Mouse (Mus musculus) liver, postnatal 0 days (tissue): Measurements from ENCODE around the gene Itpr2. TPM values are rescaled to one million over a fixed set of nuclear protein-coding genes. Genes with fewer than 3 reads are reported as not detected.

ENCODE experiments used
- ATAC-seq: fragments of 200-750 bp; cut with Nextera tagmentation; 2 replicates; pipeline ENCODE4 v1.8.0; 2017; ENCODE audit warnings: mild to moderate bottlenecking, moderate library complexity
- DNase-seq: peaks from one replicate; pipeline ENCODE4 v3.0.0-alpha.2; 2016
- H3K27ac ChIP-seq: fragments of 300-500 bp; sonication (generic); 2 replicates; pipeline ENCODE4 v1.5.1; 2014; ENCODE audit warnings: antibody characterized with exemption, moderate library complexity, mild to moderate bottlenecking, low read depth
- H3K27me3 ChIP-seq: fragments of 300-500 bp; sonication (generic); 2 replicates; pipeline ENCODE4 v1.6.1; 2014; ENCODE audit warnings: low read length, control low read depth, mixed read lengths; ENCODE audit not compliant: insufficient read depth
- H3K36me3 ChIP-seq: fragments of 300-500 bp; sonication (generic); replicated peaks from 2 replicates; pipeline ENCODE4 v1.6.1; 2014; ENCODE audit warnings: mild to moderate bottlenecking, control low read depth, low read length, moderate library complexity, mixed read lengths; ENCODE audit not compliant: insufficient read depth
- H3K4me1 ChIP-seq: fragments of 300-500 bp; sonication (generic); 2 replicates; pipeline ENCODE4 v1.6.1; 2014; ENCODE audit warnings: antibody characterized with exemption, mild to moderate bottlenecking, control low read depth; ENCODE audit not compliant: insufficient read depth
- H3K4me2 ChIP-seq: fragments of 300-500 bp; sonication (generic); 2 replicates; pipeline ENCODE4 v1.6.1; 2014; ENCODE audit warnings: low read depth, mild to moderate bottlenecking, low read length, moderate library complexity, mixed read lengths
- H3K4me3 ChIP-seq: fragments of 300-500 bp; sonication (generic); 2 replicates; pipeline ENCODE4 v1.5.1; 2014; ENCODE audit warnings: low read depth, low read length
- H3K9ac ChIP-seq: fragments of 300-500 bp; sonication (generic); replicated peaks from 2 replicates; pipeline ENCODE4 v1.6.1; 2014; ENCODE audit warnings: mild to moderate bottlenecking, moderate library complexity
- H3K9me3 ChIP-seq: fragments of 300-500 bp; sonication (generic); 2 replicates; pipeline ENCODE4 v1.6.1; 2016; ENCODE audit warnings: mild to moderate bottlenecking, control low read depth, low read length, mixed read lengths
- CTCF ChIP-seq: sonication (generic); IDR thresholded peaks from 2 replicates; pipeline ENCODE4 v1.5.1; 2016; ENCODE audit warnings: antibody characterized with exemption, low read depth
- EP300 ChIP-seq: IDR thresholded peaks from 2 replicates; pipeline ENCODE4 v1.6.1; 2016; ENCODE audit warnings: antibody characterized with exemption, low read depth, mild to moderate bottlenecking
- WGBS: fragments of 180-500 bp; shearing (Covaris S2); extraction: QIAGEN DNeasy Blood & Tissue Kit; methylation state at CpG from one replicate; pipeline ENCODE4 v1.1.7; 2014; ENCODE audit not compliant: insufficient replicate concordance; 5-methylcytosine and 5-hydroxymethylcytosine counted together
- polyA plus RNA-seq: library from polyadenylated mRNA; unstranded; fragments of >200 nt; fragmentation: Nextera tagmentation; extraction: Ambion mirVana; gene quantifications from 2 replicates; pipeline ENCODE4 v1.2.1, GENCODE M21; 2015

Gene Itpr2
- polyA plus RNA-seq, 1 experiment from 2014 or later, result 13.8 TPM

DNA sequence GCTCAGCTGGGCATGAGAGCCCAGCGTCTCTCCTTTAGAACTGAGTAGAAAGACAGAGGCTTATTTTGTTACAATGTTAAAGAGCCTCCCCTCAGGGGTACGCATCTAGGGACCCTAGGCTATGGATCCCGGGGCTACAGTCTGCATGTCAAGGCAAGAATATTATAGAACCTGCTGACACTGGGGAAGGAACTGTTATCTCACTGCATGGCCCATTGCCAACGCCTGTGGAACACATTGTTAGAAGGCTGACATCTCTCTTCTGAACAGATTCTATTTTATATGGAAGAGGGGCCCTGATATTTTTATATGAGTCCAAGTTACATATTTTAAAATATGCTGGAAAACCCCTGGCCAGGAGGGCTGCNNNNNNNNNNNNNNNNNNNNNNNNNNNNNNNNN is 342.4 kb downstream of the Itpr2 start:
- no peak overlapping the region for H3K27ac ChIP-seq
- no peak overlapping the region for H3K4me3 ChIP-seq
- no peak overlapping the region for H3K4me2 ChIP-seq
- 58% methylated on average over 4 of the region's 4 CpGs for WGBS
- H3K4me1 ChIP-seq, result no peaks in the 10 kb centered on the region
- TF ChIP-seq CTCF (no peak), EP300 (no peak)
- no peaks in the 10 kb centered on the region for H3K9me3 ChIP-seq
- ATAC-seq (no peak), DNase-seq (no peak)
- peaks cover 36% of the 10 kb centered on the region for H3K36me3 ChIP-seq
- H3K9ac ChIP-seq, result no peak overlapping the region
- H3K27me3 ChIP-seq, result no peaks in the 10 kb centered on the region

DNA sequence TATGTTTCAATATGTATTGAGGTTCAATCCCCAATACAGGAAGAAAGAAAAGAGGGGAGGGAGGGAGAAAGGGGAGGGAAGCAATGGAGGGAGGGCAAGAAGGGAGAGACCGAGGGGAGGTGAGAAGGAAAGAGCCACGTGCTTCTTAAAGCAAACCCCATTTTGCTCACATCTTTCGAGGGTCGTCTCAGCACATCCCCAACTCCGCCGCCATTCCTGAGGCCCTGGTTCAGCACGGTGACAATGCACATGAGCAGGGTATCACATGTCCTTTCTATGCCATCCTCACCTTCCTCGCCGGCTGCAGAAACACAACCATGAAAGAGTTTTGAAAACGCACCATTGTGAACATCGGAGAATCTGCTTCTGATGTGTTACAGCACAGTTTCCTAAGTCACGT is 343.3 kb downstream of the Itpr2 start:
- ATAC-seq (no peak), DNase-seq (no peak)
- Histone ChIP-seq H3K4me3 (no peak overlapping the region), H3K9me3 (no peaks in the 10 kb centered on the region), H3K27me3 (no peaks in the 10 kb centered on the region), H3K4me2 (no peak overlapping the region), H3K9ac (no peak overlapping the region), H3K36me3 (peaks cover 32% of the 10 kb centered on the region), H3K4me1 (no peaks in the 10 kb centered on the region), H3K27ac (no peak overlapping the region)
- TF ChIP-seq EP300 (no peak), CTCF (no peak)
- 91% methylated on average over 12 of the region's 12 CpGs for WGBS

DNA sequence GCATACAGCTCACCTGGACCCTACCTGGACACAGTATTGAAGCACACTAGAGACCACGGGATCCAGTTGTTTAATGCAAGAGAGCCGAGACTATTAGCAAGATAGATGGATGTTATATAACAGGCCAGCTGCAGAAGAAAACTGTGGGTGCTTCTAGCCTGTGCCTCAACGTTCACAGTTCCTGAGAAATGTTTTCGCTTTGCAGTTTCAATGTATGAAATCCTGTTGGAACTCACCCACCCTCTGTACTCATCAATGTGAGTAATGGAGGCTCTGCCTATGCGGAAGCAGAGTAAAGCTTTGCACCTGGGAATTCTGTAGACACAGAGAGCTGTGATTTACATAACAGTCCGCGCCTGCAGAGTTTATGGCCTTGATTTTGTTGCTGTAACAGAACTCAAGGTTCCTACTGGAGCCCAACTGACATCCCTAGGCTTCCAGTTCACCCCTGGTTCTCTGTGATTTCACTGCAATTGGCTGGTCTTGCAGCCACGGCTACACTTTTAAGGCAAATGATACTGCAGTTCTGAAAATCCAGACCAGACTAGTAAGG is 344.0 kb downstream of the Itpr2 start:
- Histone ChIP-seq H3K9me3 (no peaks in the 10 kb centered on the region), H3K4me1 (no peaks in the 10 kb centered on the region), H3K4me2 (no peak overlapping the region), H3K36me3 (peaks cover 32% of the 10 kb centered on the region), H3K4me3 (no peak overlapping the region), H3K9ac (no peak overlapping the region), H3K27me3 (no peaks in the 10 kb centered on the region), H3K27ac (no peak overlapping the region)
- 84% methylated on average over 8 of the region's 8 CpGs for WGBS
- ATAC-seq (no peak), DNase-seq (no peak)
- TF ChIP-seq EP300 (no peak), CTCF (no peak)

DNA sequence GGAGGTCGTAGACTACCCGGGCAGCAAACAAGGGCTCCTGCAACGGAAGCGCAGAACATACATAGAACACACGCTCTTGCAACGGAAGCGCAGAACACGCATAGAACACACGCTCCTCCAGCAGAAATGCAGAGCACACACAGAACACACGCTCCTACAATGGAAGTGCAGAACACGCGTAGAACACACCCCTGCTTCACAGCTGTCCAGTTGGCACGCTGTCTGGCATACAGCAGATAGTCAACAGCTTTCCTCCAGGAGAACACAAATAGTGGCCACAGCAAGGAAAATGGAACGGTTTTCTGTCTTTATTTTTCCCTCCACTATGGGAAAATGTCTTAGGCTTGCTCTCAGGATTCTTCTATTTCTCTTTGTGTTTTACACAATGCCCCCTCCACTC is 344.9 kb downstream of the Itpr2 start:
- H3K9me3 ChIP-seq, result no peaks in the 10 kb centered on the region
- 88% methylated on average over 14 of the region's 14 CpGs for WGBS
- DNase-seq, result no peak

DNA sequence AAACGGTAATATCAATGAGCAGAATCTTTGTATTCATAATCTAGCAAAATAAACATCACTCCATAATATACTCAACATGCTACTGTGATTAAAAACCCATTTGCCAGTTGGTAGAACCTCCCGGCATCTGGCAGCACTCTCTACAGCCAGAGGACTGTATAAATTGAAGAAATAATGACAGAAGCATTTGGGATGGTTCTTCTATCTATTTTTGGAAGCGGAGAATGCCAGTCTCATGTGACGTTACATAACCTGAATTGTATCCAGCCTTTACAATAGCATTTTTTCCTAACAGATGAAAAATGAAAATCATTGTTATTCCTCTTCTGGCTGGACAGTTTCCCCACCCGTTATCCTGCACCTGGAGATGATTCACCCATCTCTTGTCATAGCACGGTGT is 345.5 kb downstream of the Itpr2 start:
- Histone ChIP-seq H3K27ac (no peak overlapping the region), H3K36me3 (peaks cover 32% of the 10 kb centered on the region), H3K4me1 (no peaks in the 10 kb centered on the region), H3K27me3 (no peaks in the 10 kb centered on the region), H3K9ac (no peak overlapping the region), H3K4me3 (no peak overlapping the region), H3K4me2 (no peak overlapping the region), H3K9me3 (no peaks in the 10 kb centered on the region)
- WGBS, result 81% methylated on average over 6 of the region's 6 CpGs
- no peak for TF ChIP-seq EP300
- TF ChIP-seq CTCF, result no peak
- no peak for ATAC-seq
- no peak for DNase-seq

More for the DNA sequence above, 344.9 kb downstream of the Itpr2 start:
- no peaks in the 10 kb centered on the region for H3K27me3 ChIP-seq
- peaks cover 32% of the 10 kb centered on the region for H3K36me3 ChIP-seq
- H3K4me1 ChIP-seq, result no peaks in the 10 kb centered on the region
- TF ChIP-seq CTCF, result no peak
- no peak for TF ChIP-seq EP300
- H3K27ac ChIP-seq, result no peak overlapping the region
- H3K4me2 ChIP-seq, result no peak overlapping the region
- no peak overlapping the region for H3K4me3 ChIP-seq
- H3K9ac ChIP-seq, result no peak overlapping the region
- no peak for ATAC-seq

DNA sequence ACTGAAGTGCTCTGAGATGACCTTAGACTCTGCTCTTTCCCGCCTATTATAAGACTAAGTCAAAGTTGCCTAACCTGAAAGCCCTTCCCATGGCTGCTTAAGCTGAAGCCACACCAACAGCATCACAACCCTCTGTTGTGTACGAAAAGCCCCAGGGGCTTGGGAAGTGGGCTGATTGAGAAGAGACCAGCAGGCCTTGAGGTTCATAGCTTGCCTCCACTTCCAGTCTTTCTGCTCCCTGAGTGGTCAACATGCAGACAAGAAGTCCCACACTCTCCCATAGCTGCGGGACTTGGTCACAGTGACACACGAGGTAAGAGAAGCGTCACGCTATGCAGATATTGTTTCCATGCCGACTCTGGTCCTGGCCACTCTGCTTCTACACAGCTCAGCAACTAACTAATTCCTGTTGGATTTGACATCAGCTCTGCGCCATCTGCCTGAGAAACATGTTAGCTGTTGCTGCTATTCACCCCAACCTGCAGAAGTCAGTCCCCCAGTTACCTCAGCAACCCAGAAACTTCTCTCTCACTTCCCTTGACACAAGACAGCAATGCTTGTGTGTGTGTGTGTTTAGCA is 346.8 kb downstream of the Itpr2 start:
- TF ChIP-seq EP300, result no peak
- TF ChIP-seq CTCF, result no peak
- Histone ChIP-seq H3K27me3 (no peaks in the 10 kb centered on the region), H3K4me3 (no peak overlapping the region), H3K4me1 (no peaks in the 10 kb centered on the region), H3K9ac (no peak overlapping the region), H3K36me3 (peaks cover 32% of the 10 kb centered on the region), H3K4me2 (no peak overlapping the region), H3K27ac (no peak overlapping the region), H3K9me3 (no peaks in the 10 kb centered on the region)
- ATAC-seq (no peak), DNase-seq (no peak)
- WGBS, result 81% methylated on average over 8 of the region's 8 CpGs
